Mouse (Mus musculus): Measurements from ENCODE around the gene Zfp493. TPM values are rescaled to one million over a fixed set of nuclear protein-coding genes. Genes with fewer than 3 reads are reported as not detected.

Zfp493 gene
- total RNA-seq, 2 experiments from 2014 or later = 2.7 to 3.1 TPM

Other genes starting within 250 kb of the Zfp493 start
- gene Zfp748, start 225.9 kb upstream of the Zfp493 start, total RNA-seq (2021) = 1 to 10 TPM; 2.2 to 2.6 TPM
- gene Zfp729b, start 170.0 kb upstream of the Zfp493 start, total RNA-seq (2021) = 1 to 10 TPM; 2.3 to 2.8 TPM
- gene Gm49345, start 141.9 kb upstream of the Zfp493 start, total RNA-seq (2021) = under 1 TPM in 1 of 2 experiments, not detected in 1; 0.62 TPM
- 1 to 10 TPM; 1.8 to 2.3 TPM for gene Zfp729a, start 141.9 kb upstream of the Zfp493 start, total RNA-seq (2021)
- gene Zfp738, start 92.6 kb upstream of the Zfp493 start, total RNA-seq (2021) = 1 to 10 TPM; 2.2 to 4.0 TPM
- 1 to 10 TPM; 3.8 to 4.4 TPM for gene Zfp65, start 50.5 kb upstream of the Zfp493 start, total RNA-seq (2021)
- gene Zfp85, start 24.5 kb upstream of the Zfp493 start, total RNA-seq (2021) = 1 to 10 TPM; 1.9 to 2.3 TPM
- 1 to 10 TPM; 1.4 to 2.1 TPM for gene Zfp273, start 34.0 kb downstream of the Zfp493 start, total RNA-seq (2021)
- under 1 TPM; 0.92 to 0.94 TPM for gene Gm10037, start 51.4 kb downstream of the Zfp493 start, total RNA-seq (2021)
- not detected for gene BC048507, start 83.6 kb downstream of the Zfp493 start, total RNA-seq (2021)

All from gastrocnemius, postnatal 25 days (tissue).